Mouse (Mus musculus) heart, embryonic 14.5 days (tissue): ENCODE measurements around the gene Auh. TPM values are rescaled to one million over a fixed set of nuclear protein-coding genes. Genes with fewer than 3 reads are reported as not detected.
A peak's percentile ranks its signal among the peaks of the same experiment; 100 is the strongest.

ENCODE experiments used
- ATAC-seq: fragments of 200-750 bp; cut with Nextera tagmentation; 2 replicates; pipeline ENCODE4 v1.8.0; 2017; ENCODE audit warnings: low read depth, moderate TSS enrichment; ENCODE audit not compliant: insufficient number of reproducible peaks, insufficient read depth, low FRiP score
- H3K27ac ChIP-seq, 2 experiments: fragments of 200-500 bp in 1 of 2; fragments of 300-500 bp in 1 of 2; sonication (generic) in 1 of 2; replicated peaks in 1 of 2; 2 replicates each; pipeline ENCODE4 v1.5.1; 2012 to 2014; ENCODE audit warnings: low read depth in 2 of 2, low read length in 2 of 2, control low read depth in 1 of 2, mild to moderate bottlenecking in 1 of 2, mixed read lengths in 1 of 2; ENCODE audit not compliant: control insufficient read depth in 1 of 2, insufficient read depth in 1 of 2
- H3K27me3 ChIP-seq: fragments of 300-500 bp; sonication (generic); 2 replicates; pipeline ENCODE4 v1.6.1; 2014; ENCODE audit warnings: mild to moderate bottlenecking, low read length, control low read depth; ENCODE audit not compliant: control insufficient read depth, insufficient read depth
- H3K36me3 ChIP-seq: fragments of 300-500 bp; sonication (generic); 2 replicates; pipeline ENCODE4 v1.6.1; 2014; ENCODE audit warnings: mild to moderate bottlenecking, control low read depth, low read length, mixed read lengths; ENCODE audit not compliant: control insufficient read depth, insufficient read depth
- H3K4me1 ChIP-seq, 2 experiments: fragments of 200-500 bp in 1 of 2; fragments of 300-500 bp in 1 of 2; sonication (generic) in 1 of 2; 2 replicates each; pipeline ENCODE4 v1.6.1; 2012 to 2014; ENCODE audit warnings: low read length in 2 of 2, control low read depth in 1 of 2, mixed read lengths in 1 of 2; ENCODE audit not compliant: control insufficient read depth in 2 of 2, insufficient read depth in 2 of 2
- H3K4me2 ChIP-seq: fragments of 300-500 bp; sonication (generic); 2 replicates; pipeline ENCODE4 v1.6.1; 2014; ENCODE audit warnings: mild to moderate bottlenecking, low read length
- H3K4me3 ChIP-seq, 2 experiments: fragments of 200-500 bp in 1 of 2; fragments of 300-500 bp in 1 of 2; sonication (generic) in 1 of 2; 2 replicates each; pipeline ENCODE4 v1.5.1; 2012 to 2014; ENCODE audit warnings: low read length in 2 of 2, mild to moderate bottlenecking in 2 of 2, control low read depth in 1 of 2, low read depth in 1 of 2, moderate library complexity in 1 of 2; ENCODE audit not compliant: control insufficient read depth in 1 of 2, insufficient read depth in 1 of 2
- H3K9ac ChIP-seq: fragments of 300-500 bp; sonication (generic); 2 replicates; pipeline ENCODE4 v1.6.1; 2014; ENCODE audit warnings: mild to moderate bottlenecking, low read length
- H3K9me3 ChIP-seq: fragments of 300-500 bp; sonication (generic); 2 replicates; pipeline ENCODE4 v1.6.1; 2016; ENCODE audit warnings: low read length, control low read depth; ENCODE audit not compliant: control insufficient read depth
- WGBS: fragments of 180-500 bp; shearing (Covaris S2); extraction: QIAGEN DNeasy Blood & Tissue Kit; methylation state at CpG from one replicate; pipeline ENCODE4 v1.1.7; 2014; 5-methylcytosine and 5-hydroxymethylcytosine counted together
- polyA plus RNA-seq: library from polyadenylated mRNA; unstranded; fragments of >200 nt; fragmentation: Nextera tagmentation; extraction: Ambion mirVana; gene quantifications from 2 replicates; pipeline ENCODE4 v1.2.1, GENCODE M21; 2014

The Auh gene
- polyA plus RNA-seq, 1 experiment from 2014 or later = 56.4 TPM

DNA sequence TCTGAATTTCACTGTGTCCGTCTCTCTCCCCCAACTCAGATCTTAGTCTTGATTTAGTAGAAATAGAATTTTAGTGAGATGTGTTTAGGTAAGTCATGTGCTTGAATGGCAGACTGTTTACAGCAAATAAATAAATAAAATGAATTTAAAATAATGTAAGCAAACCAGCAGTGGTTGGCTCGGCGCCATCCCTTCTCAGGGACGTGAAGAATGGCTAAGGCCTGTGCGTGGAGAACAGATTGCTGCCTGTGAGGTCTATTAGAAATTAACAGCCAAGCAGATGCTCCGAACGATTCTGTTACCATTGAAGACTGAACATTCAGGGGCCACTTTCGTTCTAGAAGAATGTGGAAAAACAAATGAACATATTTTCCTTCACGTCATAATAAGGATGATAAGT, 16.3 kb upstream of the Auh start:
- Histone ChIP-seq H3K27ac (no peak overlapping the region), H3K4me2 (no peak overlapping the region), H3K27me3 (no peaks in the 10 kb centered on the region), H3K36me3 (no peaks in the 10 kb centered on the region), H3K9me3 (no peaks in the 10 kb centered on the region), H3K9ac (no peak overlapping the region), H3K4me3 (no peak overlapping the region), H3K4me1 (peaks cover 2 to 15% of the 10 kb centered on the region in 2 experiments)
- WGBS = 86% methylated on average over 9 of the region's 9 CpGs
- no peak for ATAC-seq

DNA sequence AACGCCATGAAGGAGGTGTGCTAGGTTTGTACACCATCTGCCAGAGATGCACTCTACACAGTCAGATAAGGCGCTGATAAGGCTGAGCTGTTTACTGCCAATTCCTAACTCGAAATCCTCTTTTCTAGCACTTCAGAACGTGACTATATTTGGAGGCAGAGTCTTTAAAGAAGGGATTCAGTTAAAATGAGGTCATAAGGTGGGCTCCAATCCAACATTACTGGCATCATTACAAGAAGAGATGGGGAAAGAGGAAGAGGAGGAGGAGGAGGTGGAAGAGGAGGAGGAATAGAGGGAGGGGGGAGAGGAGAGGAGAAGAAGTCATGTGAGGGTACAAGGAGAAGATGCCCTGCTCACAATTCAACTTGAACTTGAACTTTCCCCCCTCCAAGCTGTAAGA, 14.6 kb upstream of the Auh start:
- Histone ChIP-seq H3K9ac (no peak overlapping the region), H3K4me1 (peaks cover 2 to 15% of the 10 kb centered on the region in 2 experiments), H3K4me2 (no peak overlapping the region), H3K4me3 (no peak overlapping the region), H3K9me3 (no peaks in the 10 kb centered on the region), H3K36me3 (no peaks in the 10 kb centered on the region), H3K27ac (no peak overlapping the region), H3K27me3 (no peaks in the 10 kb centered on the region)
- no peak for ATAC-seq
- 30% methylated on average over 4 of the region's 4 CpGs for WGBS

DNA sequence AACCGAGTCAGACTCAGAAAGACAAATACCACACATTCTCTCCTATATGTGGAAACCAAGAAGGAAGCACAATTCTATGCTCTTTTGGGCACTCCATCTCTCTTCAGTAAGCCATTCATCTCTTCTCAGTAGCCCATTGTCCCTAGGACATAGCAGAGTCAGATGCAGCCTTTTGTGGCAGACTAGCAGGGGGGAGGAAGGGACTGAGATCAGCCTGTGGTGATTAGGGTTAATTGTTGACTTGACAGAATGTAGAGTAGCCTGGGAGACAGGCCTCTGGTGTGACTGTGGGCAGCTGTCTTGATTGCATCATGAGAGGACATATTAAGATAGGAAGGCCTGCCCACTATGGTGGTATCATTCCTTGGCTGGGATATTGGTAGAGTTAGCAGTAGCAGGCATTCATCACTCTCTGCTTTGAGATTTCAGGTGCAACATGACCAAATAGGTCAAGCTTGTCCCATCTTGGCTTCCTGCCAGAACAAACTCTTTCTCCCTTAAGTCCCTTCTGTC, 13.5 kb upstream of the Auh start:
- Histone ChIP-seq H3K4me1 (peaks cover 2 to 15% of the 10 kb centered on the region in 2 experiments), H3K9ac (no peak overlapping the region), H3K9me3 (no peaks in the 10 kb centered on the region), H3K27ac (no peak overlapping the region), H3K4me2 (no peak overlapping the region), H3K27me3 (no peaks in the 10 kb centered on the region), H3K36me3 (no peaks in the 10 kb centered on the region), H3K4me3 (no peak overlapping the region)
- 64% methylated on average over 1 of the region's 1 CpGs for WGBS
- ATAC-seq = no peak

DNA sequence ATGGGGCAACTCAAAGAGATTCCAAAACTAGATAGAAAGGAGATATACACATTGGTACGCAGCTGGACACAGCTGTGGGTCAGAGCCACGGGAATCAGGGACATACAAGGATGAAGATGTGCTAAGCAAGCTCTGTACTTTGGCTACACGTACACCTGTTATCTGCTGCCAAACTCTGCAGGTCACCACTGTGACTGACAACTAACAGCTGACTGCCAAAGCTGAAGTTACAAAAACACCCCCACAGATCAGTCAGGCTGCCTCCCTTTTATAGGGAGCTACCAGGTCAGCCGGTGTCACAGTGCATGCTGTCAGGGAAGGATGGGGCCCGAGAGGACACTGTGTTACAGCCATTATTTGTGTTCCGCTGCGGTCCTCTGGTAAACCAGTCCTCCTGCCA, 11.5 kb upstream of the Auh start:
- Histone ChIP-seq H3K4me2 (no peak overlapping the region), H3K36me3 (no peaks in the 10 kb centered on the region), H3K27ac (no peak overlapping the region), H3K27me3 (no peaks in the 10 kb centered on the region), H3K4me3 (no peak overlapping the region), H3K9ac (no peak overlapping the region), H3K9me3 (no peaks in the 10 kb centered on the region), H3K4me1 (peaks cover 2 to 15% of the 10 kb centered on the region in 2 experiments)
- no peak for ATAC-seq
- 69% methylated on average over 7 of the region's 7 CpGs for WGBS

DNA sequence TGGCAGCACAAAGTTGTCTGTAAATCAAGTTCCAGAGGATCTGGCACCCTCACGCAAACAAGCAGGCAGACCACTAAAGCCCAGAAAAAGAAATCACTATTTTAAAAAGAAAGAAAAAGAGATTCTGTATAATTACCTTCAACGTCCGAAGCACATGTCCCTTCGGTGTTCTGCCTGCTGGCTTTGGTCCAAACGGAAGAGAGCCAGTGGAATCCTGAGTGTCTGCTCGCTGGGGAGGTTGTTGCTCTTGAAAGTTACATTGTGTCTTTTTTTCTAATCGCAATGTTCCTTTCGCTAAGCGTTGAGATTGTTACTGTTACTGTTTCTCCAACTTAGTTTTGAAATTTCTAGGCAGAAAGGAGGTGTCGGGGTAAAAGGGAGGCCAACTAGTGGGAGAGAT, 1.1 kb upstream of the Auh start:
- H3K9me3 ChIP-seq = no peaks in the 10 kb centered on the region
- H3K9ac ChIP-seq = no peak overlapping the region
- no peaks in the 10 kb centered on the region for H3K27me3 ChIP-seq
- H3K4me3 ChIP-seq = no peak overlapping the region
- peaks cover 0 to 23% of the 10 kb centered on the region in 2 experiments; a peak in 2 of 4 replicates for H3K4me1 ChIP-seq
- 45% methylated on average over 10 of the region's 10 CpGs for WGBS
- H3K36me3 ChIP-seq = no peaks in the 10 kb centered on the region
- H3K27ac ChIP-seq = no peak overlapping the region
- H3K4me2 ChIP-seq = no peak overlapping the region
- ATAC-seq = no peak

DNA sequence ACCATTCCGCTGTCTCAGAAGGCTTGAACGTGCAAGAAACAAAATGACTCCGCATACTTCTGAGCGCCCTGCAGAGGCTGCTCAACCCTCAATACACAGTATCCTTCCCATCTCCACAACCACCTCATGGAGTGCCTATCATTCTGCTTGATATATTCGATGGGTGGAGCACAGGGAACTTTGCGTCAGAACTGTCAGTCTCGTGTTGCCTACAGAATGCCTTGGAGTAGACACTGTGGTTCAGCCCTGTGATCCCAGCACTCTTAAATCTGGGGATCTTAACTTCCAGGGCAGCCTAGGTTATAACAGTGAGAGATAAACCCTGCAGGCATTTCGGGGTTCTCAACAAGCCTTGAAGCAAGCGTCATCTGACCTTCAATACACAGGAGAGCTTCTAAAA, 1.1 kb downstream of the Auh start:
- Histone ChIP-seq H3K4me1 (peaks cover 0 to 23% of the 10 kb centered on the region in 2 experiments; a peak in 2 of 4 replicates), H3K27ac (no peak overlapping the region), H3K27me3 (no peaks in the 10 kb centered on the region), H3K9ac (peak overlapping the region; percentile 77), H3K36me3 (no peaks in the 10 kb centered on the region), H3K9me3 (no peaks in the 10 kb centered on the region), H3K4me2 (peak overlapping the region; percentile 66), H3K4me3 (peak overlapping the region; percentile 78 to 97; a peak in 3 of 4 replicates)
- 56% methylated on average over 9 of the region's 9 CpGs for WGBS
- no peak for ATAC-seq

DNA sequence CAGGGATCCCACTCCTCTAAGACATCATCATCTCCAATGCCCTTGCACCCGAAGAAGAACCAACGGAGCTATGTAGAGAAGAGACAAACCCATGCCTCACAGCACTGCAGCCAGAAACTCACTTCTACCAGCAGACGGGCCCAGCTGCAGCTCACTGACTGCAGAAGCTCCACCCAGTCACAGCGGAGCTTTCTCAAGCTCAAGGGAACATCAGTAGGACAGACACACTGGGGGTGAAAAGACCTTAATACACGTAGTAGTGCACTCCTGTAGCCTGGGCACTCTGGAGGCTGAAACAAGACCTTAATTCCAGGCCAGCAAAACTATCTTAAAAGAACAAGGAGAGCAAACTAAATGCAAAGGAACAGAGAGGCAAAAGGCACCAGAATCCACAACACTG, 5.0 kb downstream of the Auh start:
- H3K4me3 ChIP-seq = no peak overlapping the region
- peaks cover 2 to 20% of the 10 kb centered on the region in 2 experiments; a peak in 3 of 4 replicates for H3K4me1 ChIP-seq
- no peaks in the 10 kb centered on the region for H3K9me3 ChIP-seq
- H3K9ac ChIP-seq = no peak overlapping the region
- ATAC-seq = no peak
- H3K4me2 ChIP-seq = no peak overlapping the region
- no peaks in the 10 kb centered on the region for H3K36me3 ChIP-seq
- no peaks in the 10 kb centered on the region for H3K27me3 ChIP-seq
- no peak overlapping the region for H3K27ac ChIP-seq
- WGBS = 71% methylated on average over 5 of the region's 5 CpGs

DNA sequence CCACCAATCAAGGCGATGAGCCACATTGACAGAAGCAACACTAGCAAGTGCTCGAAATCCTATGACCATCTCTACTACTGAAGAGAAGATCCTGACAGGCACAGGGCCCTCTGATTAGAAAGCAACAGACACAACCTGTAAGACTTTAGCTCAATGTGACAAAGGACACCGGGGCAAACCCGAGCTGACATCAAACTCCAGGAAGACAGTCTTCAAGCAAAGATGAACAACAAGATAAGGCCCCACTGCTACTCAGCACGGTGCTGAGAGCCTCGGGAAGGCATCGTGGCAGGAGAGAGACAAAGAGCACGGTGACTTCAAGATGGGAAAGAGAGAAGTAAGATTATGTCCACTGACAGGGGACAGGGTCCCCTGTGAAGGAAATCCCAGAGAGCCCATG, 7.5 kb downstream of the Auh start:
- Histone ChIP-seq H3K27ac (no peak overlapping the region), H3K9ac (no peak overlapping the region), H3K9me3 (no peaks in the 10 kb centered on the region), H3K4me2 (no peak overlapping the region), H3K36me3 (peaks cover 10% of the 10 kb centered on the region; the same call in 1 of the 2 replicates), H3K27me3 (no peaks in the 10 kb centered on the region), H3K4me3 (no peak overlapping the region), H3K4me1 (peaks cover 2 to 6% of the 10 kb centered on the region in 2 experiments; a peak in 1 of 4 replicates)
- ATAC-seq = no peak
- 58% methylated on average over 8 of the region's 8 CpGs for WGBS
